Mouse (Mus musculus) myocyte (in vitro differentiated cells): ENCODE results near the gene Gm10638.

Experiments used
- E2F4 ChIP-seq: IDR thresholded peaks from one replicate; pipeline ENCODE4 v1.6.1; 2011; ENCODE audit warnings: mild to moderate bottlenecking, control low read depth, moderate library complexity; ENCODE audit not compliant: insufficient read depth
- MAX ChIP-seq: IDR thresholded peaks from one replicate; pipeline ENCODE4 v1.6.1; 2011; ENCODE audit warnings: low read depth, mild to moderate bottlenecking, control low read depth
- POLR2A ChIP-seq: IDR thresholded peaks from one replicate; pipeline ENCODE4 v1.6.1; 2011; ENCODE audit warnings: low read depth, mild to moderate bottlenecking, control low read depth, moderate library complexity; ENCODE audit not compliant: insufficient read length
- POLR2AphosphoS2 ChIP-seq: IDR thresholded peaks from one replicate; pipeline ENCODE4 v1.6.1; 2011; ENCODE audit warnings: low read depth, control low read depth; ENCODE audit not compliant: insufficient read length
- REST ChIP-seq: IDR thresholded peaks from one replicate; pipeline ENCODE4 v1.6.1; 2011; ENCODE audit warnings: mild to moderate bottlenecking, control low read depth, moderate library complexity; ENCODE audit not compliant: insufficient read depth, insufficient read length
- SRF ChIP-seq: IDR thresholded peaks from one replicate; pipeline ENCODE4 v1.6.1; 2011; ENCODE audit warnings: low read depth; ENCODE audit not compliant: control insufficient read depth, insufficient read length
- TCF3 ChIP-seq: IDR thresholded peaks from one replicate; pipeline ENCODE4 v1.6.1; 2011; ENCODE audit warnings: low read depth, control low read depth; ENCODE audit not compliant: insufficient read length
- USF1 ChIP-seq: IDR thresholded peaks from one replicate; pipeline ENCODE4 v1.6.1; 2011; ENCODE audit warnings: low read depth, mild to moderate bottlenecking, control low read depth, moderate library complexity

GRCm38 (mm10) chr8:86766548-86767211, 21.2 kb downstream of the Gm10638 start:
- no peak for TF ChIP-seq POLR2A
- no peak for TF ChIP-seq MAX
- no peak for TF ChIP-seq E2F4
- no peak for TF ChIP-seq REST
- TF ChIP-seq SRF, result no peak
- TF ChIP-seq USF1, result no peak
- no peak for TF ChIP-seq POLR2AphosphoS2
- TF ChIP-seq TCF3, result no peak
